Mouse (Mus musculus): ENCODE data around the gene Il22.
"Not testable (repeated sequence)": the region's sequence is repeated elsewhere in the genome, so short reads cannot be mapped to it uniquely, and the experiment has no call there.

Il22 gene

GRCm38 (mm10) chr10:118204642-118205041 lies at the start of gene Il22:
Gene Il22, plus strand, starts transcription at chr10:118204942.
- DNase-seq (ENCODE audit: low spot score in 2 of 2): no peak

- no peak for DNase-seq (ENCODE audit: low spot score in 2 of 2)
These were observed 48.8 kb upstream of the Il22 start for GRCm38 (mm10) chr10:118155932-118156331.

GRCm38 (mm10) chr10:118161131-118161530 lies 43.6 kb upstream of the Il22 start:
- DNase-seq (ENCODE audit: low spot score in 2 of 2): no peak

DNA sequence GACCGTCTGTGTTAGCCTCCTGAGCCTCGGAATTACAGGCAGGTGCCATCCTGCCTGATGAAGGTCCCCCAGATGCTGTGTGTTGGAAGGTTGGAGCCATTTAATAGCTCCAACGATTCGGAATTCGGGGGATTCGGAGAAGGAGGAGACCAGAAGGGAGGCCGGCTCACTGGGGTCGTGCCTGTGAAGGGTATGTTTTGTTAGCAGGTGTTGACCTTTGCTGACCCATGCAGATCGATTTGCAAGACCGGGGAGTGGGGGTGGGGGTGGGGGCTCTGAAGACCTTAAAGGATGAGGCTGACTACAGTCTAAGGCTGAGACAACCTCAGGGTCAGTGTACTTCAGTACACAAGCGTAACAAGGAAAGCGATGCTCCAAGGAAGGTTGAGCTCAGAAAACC lies 35.5 kb upstream of the Il22 start:
- no peak for DNase-seq (ENCODE audit: low spot score in 2 of 2)

DNA sequence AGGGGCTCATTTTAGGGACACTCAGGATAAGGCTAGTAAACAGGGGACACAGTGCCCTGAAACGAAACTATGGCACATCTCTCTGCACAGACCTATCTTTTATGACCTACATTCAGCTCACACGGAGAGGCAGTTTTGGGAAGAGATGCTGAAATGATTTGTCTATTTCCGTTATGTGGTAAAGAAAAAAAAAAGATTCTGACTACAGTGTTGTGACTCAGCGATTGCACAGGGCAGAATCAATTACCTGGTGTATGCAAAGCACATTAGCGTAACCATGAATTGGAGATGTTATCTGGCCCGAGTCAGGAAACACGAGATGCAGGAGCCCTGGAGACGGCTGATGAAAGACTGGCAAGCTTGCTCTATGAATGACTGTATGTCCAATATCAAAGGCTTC lies 32.3 kb upstream of the Il22 start:
- no peak for DNase-seq (ENCODE audit: low spot score in 2 of 2)

- DNase-seq (ENCODE audit: low spot score in 2 of 2): no peak
These were observed 31.9 kb upstream of the Il22 start for GRCm38 (mm10) chr10:118172876-118173275.

DNA sequence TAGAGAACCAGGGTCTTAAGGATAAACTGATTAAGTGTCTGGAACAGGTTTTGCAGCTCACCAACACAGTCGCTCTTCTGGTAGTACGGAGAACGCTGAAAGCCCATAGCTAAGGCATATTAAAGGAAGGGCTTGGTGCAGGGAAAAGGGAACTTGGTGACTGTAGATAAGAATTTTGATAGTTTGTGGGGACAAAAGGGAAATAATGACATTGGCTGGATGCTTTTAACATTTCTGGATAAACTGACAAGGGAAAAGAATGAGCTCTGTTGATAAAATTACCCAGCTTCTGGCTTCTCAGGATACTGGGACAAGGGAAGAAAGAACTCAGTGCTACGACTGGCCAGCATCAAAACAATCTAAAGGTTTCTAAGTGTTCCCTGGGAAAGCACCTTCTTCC lies 29.2 kb upstream of the Il22 start:
- DNase-seq (ENCODE audit: low spot score in 2 of 2): not testable (repeated sequence)

GRCm38 (mm10) chr10:118178735-118179151 lies 26.0 kb upstream of the Il22 start:
- no peak for DNase-seq (ENCODE audit: low spot score in 2 of 2)

- DNase-seq (ENCODE audit: low spot score in 2 of 2): no peak
These were observed 25.5 kb upstream of the Il22 start for GRCm38 (mm10) chr10:118179265-118179664.

GRCm38 (mm10) chr10:118195150-118195549 lies 9.6 kb upstream of the Il22 start:
- peak in 1 of 2 experiments; percentile 5 for DNase-seq (ENCODE audit: low spot score in 2 of 2)

GRCm38 (mm10) chr10:118215719-118216393 lies 11.1 kb downstream of the Il22 start:
- not testable (repeated sequence) for DNase-seq (ENCODE audit: low spot score in 2 of 2)

DNA sequence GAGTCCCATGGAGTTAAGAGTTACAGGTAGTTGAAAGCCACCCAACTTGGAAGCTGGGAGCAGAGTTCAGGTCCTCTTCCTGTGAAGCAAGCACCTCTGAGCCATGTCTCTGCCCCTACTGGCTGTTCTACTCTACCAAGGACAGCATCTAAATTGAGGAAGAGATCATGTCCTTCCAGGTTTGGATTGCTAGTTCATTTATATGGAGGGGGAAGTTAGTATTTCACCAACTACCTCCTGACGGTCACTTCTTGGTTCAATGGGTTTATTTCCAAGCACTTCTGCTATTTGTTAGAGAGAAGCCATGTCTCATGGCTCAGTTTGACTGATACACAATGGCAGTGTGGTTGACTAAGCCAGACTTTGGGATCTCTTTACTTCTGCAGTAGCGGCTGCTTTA lies 22.9 kb downstream of the Il22 start:
- DNase-seq (ENCODE audit: low spot score in 2 of 2): not testable (repeated sequence)

DNA sequence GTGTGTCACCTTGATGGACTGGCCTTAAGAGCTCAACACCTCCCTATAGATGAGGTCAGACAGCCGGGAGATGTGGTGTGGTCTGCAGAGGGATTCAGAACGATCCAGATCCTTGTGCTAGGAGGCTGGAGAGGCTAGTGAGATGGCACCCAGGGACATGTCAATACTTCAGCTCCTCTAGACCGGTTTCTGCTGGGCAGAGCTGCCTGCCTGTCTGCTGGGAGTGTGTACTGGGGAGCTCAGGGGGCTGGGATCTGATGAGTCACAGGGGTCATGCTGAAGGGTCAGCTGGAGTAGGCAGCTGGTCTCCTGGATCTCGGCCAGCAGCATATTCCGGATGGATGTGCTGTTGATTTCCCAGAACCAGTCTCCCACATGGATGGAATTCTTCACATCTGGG lies 27.9 kb downstream of the Il22 start:
- not testable (repeated sequence) for DNase-seq (ENCODE audit: low spot score in 2 of 2)

DNA sequence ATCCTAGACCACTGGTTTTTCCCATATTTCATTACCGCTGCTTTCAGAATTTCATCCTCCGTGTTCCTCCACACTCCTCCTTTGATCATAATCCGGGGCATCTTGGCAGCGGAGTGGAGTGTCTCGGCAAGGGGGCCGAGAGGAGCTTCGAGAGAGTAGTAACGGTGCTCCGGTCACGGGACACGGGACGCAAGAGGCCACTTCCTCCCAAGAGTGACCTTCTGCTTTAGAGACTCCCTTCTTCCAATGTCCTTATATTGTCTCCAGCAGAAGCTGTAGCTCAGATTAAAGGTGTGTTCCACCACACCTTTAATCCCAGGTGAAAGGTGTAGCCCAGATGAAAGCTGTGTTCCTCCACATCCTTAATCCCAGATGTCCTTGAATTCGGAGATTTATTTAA lies 35.9 kb downstream of the Il22 start, which contains the start of gene Gm32717:
Gm32717 (minus strand) TSS at position 101 of the 400 bp plus-strand sequence.
- DNase-seq (ENCODE audit: low spot score in 2 of 2): not testable (repeated sequence)

GRCm38 (mm10) chr10:118249006-118249595 lies 44.4 kb downstream of the Il22 start:
- not testable (repeated sequence) for DNase-seq (ENCODE audit: low spot score in 2 of 2)

GRCm38 (mm10) chr10:118250852-118251295 lies 46.1 kb downstream of the Il22 start:
- no peak for DNase-seq (ENCODE audit: low spot score in 2 of 2)

DNA sequence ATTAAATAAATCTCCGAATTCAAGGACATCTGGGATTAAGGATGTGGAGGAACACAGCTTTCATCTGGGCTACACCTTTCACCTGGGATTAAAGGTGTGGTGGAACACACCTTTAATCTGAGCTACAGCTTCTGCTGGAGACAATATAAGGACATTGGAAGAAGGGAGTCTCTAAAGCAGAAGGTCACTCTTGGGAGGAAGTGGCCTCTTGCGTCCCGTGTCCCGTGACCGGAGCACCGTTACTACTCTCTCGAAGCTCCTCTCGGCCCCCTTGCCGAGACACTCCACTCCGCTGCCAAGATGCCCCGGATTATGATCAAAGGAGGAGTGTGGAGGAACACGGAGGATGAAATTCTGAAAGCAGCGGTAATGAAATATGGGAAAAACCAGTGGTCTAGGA lies 53.6 kb downstream of the Il22 start, which contains the start of gene Gm32802:
Gm32802 (plus strand) TSS at position 301 of the 400 bp plus-strand sequence.
- not testable (repeated sequence) for DNase-seq (ENCODE audit: low spot score in 2 of 2)

Measured in natural killer cell, adult 2 months (primary cell).